Mouse (Mus musculus) mesoderm, embryonic 11.5 days (tissue): ENCODE measurements around the gene Ttyh2.

Experiments used
- DNase-seq: peaks from one replicate; pipeline ENCODE4 v3.0.0-alpha.2; 2012; ENCODE audit warnings: low read depth, low spot score

The Ttyh2 gene

GRCm38 (mm10) chr11:114681054-114681453, 5.8 kb downstream of the Ttyh2 start:
- DNase-seq = no peak

DNA sequence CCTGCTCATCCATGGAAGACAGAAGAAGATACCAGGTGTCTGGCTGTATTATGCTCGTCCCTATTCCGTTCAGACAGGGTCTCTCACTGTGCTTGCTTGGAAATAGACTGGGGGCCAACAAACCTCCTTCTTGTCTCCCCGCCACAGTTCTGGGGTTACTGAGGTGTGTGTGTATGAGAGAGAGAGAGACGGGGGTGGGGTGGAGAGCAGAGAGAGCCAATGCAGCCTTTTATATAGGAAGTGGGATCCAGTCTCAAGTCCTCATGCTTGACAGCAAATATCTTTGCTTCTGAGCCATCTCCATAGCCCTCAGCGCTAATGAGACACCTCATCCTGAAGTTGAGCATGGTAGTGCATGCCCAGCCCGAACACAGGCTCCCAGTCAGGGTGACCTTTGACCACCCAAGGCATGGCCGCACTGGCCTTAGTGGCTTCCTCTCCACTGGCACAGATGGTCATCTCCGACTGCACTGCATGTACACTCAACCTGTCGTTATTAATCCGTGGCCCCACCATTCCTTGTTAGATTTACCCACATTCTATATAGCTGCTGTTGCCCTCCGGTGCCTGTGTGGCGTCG, 7.2 kb downstream of the Ttyh2 start:
- no peak for DNase-seq

DNA sequence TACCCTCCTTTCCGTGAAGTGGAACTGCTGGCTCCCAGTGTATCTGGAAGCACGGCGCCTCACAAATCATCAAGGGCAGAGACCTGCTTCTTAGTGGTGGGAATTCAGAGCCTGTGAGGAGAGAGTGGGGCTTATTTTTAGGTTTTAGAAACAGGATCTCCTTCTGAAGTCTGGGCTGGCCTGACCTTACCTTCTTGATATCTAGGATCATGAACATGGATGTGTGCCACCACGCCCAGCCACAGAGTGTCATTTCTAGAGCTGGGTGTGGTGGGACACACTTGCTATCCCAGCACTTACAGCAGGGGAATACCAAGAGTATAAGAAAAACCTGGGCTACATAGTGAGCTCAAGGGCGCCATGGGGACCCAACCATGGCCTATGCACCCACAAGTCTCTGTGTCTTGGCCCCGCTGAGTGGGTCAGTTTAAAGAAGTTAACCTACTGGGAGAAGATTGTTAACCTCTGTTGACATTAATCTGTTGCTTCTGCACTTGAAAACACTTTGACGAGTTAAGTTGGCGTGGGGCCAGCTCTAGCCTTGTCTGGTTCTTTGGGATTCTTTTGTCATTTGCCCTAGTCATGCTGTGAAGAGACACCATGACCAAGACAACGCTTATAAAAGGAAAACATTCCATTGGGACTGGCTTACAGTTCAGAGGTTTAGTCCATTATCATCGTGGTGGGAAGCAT, 7.9 kb downstream of the Ttyh2 start:
- DNase-seq = no peak

DNA sequence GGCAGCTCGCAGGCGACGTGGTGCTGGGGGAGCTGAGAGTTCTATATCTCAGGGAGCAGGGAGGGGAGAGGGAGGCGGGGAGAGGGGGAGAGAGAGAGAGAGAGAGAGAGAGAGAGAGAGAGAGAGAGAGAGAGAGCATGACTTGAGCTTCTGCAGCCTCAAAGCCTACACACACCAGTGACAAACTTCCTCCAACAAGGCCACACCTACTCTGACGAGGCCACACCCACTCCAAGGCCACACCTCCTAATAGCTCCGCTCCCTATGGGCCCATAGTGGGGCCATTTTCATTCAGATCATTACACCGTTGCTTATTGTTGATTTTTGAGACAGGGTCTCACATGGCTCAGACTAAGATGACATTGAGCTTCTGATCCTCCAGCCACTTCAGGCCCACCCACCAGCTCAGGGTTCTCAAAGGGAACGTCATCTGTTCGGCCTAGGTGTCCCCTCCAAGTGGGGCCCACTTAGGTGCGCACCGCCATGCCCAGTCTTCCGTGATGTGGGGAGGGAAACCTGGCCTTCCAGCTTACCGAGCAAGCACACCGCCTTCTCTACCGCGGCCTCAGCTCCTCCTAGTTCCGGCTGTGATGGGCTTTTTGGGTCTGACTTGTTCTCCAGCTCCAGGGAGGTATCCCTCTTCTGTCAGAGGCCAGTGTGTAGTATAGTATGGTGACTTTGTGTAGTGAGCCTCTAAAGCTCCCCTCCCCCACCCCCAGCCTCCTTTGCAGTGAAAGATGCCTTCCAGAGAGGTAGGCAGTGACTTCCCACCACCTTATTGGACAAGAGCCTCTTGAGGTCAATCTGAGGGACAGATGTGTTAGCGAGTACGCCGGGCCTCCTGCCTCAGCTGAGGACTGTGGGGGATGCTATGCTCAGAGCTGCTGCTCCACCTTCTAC, 8.7 kb downstream of the Ttyh2 start:
- DNase-seq = no peak

GRCm38 (mm10) chr11:114684627-114685373, 9.6 kb downstream of the Ttyh2 start:
- DNase-seq = peak; percentile 60

DNA sequence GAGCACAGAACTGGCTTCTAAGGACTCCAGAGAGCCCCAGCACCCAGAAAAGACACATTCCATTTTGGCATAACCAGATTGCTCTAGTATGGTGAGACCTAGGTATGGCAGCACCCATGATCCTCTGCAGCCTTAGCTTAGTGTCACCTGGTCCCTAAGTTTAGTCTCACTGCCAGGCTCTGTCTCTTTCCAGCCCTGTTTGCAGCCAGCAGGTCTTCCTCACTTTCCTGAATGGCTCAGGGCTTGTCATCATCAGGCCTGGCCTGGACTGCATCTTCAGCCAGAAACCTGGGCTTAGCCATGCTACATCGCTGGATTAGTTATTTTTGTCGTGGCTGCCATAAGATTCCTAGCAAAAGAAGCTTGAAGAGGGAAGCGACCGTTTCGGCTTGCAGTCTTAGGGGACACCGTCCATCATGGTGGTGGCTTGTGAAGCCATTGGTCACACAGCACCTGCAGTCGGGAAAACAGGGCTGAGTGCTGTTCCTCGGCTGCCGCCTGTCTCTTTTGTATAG, 10.4 kb downstream of the Ttyh2 start:
- no peak for DNase-seq

GRCm38 (mm10) chr11:114686221-114686959, 11.2 kb downstream of the Ttyh2 start:
- DNase-seq = no peak

DNA sequence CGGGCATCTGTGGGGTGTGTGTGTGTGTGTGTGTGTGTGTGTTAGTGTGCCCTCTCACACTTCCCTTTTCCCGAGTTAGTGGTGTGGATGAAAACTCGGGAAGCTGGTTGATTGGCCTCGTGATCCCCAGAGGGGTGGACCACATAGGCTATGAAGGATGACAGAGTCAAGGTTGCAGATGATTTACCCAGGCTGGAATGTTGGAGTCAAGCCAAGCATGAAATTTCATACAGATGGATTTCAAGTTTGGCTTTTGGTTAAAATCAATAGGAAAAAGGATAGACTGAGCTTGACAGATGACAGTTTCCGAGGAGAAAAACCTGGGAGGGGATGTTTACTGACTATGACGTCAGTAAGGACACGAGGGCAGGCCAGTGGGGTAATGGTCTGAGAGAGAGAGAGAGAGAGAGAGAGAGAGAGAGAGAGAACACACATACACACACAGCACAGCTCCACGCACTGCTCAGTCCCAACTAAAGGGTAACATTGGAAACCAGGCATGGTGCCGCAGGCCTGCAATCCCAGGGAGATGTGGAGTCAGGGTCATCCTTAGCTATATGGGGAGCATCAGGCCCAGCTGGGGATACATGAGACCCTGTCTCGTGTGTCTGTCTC, 12.4 kb downstream of the Ttyh2 start:
- DNase-seq = peak; percentile 79

GRCm38 (mm10) chr11:114688729-114689128, 13.5 kb downstream of the Ttyh2 start:
- DNase-seq = no peak

DNA sequence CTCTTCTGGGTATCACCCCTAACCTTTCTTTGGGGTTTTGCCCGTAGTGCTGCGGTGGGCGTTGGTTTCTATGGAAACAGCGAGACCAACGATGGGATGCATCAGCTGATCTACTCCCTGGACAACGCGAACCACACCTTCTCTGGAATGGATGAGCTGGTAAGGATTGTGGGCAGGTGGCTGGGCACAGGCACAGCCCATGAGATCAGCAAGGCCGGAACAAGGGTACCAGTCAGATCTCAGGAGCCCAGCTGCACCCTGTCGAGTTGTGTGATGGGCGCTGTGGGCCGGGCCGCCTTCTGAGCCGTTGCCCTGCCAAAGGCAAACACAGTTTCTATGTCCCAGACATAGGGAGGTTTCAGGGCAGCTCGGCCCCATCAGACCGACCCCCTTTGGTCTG, 15.0 kb downstream of the Ttyh2 start:
- DNase-seq = no peak

- no peak for DNase-seq
Measured at GRCm38 (mm10) chr11:114691454-114692182, 16.4 kb downstream of the Ttyh2 start.

DNA sequence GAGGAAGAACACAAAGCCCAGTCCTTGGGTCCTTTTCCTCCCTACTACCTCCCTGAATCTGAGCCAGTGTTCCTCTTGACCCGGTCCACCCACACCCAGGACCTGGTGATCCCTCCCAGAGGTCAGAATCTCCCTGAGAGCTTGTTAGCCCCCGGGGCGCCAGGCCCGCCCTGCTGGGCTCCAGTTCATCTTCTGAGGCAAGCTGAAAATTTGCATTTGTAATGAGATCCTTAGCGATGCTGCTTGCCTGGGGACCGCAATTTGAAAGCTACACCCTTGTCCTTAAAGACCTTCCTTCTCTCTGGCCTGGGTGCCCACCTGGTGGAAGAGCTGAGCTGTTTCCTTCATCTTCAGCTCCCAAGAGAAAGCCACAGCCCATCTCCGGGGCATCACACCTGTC, 17.4 kb downstream of the Ttyh2 start:
- no peak for DNase-seq

DNA sequence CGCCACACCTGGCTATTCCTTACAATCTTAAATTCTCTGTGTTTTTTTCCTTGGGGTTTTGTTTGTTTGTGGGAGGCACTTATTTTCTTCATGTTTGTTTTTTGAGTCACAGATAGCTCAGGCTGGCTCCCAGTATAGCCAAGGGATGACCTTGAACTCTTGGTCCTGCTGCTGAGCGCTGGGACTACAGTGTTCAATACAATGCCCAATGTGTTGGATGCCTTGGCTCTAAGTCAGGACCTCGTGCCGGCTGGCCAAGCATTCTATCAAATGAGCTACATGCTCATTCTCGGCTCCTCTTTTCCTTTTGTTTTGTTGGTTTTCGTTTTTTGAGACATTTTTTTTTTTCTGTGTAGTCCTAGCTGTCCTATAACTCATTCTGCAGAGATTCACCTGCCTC, 18.2 kb downstream of the Ttyh2 start:
- no peak for DNase-seq

GRCm38 (mm10) chr11:114694451-114694850, 19.2 kb downstream of the Ttyh2 start:
- no peak for DNase-seq

- no peak for DNase-seq
Measured at GRCm38 (mm10) chr11:114698496-114698895, 23.3 kb downstream of the Ttyh2 start.

- DNase-seq = no peak
Measured at GRCm38 (mm10) chr11:114699511-114699910, 24.3 kb downstream of the Ttyh2 start.

- no peak for DNase-seq
Measured at GRCm38 (mm10) chr11:114702311-114702995, 27.2 kb downstream of the Ttyh2 start.

DNA sequence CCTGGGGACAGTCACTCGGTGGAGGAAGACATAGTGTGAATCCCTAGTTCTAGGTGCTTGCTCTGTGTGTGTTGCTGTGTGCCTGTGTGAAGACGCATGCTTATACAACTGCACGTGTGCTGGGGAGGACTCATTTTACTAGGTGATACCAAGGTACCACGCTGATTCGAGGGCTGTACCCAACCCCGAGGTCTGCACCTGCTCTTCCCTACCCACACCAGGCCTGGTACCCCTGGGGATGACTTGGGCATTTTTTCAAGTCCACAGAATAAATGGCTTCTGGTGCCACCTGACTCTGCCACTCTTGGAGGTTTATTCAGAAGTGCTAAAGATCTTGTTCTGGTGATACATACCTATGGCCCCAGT, 27.7 kb downstream of the Ttyh2 start:
- no peak for DNase-seq
